Mouse (Mus musculus) erythroblast, adult 5-6 weeks (primary cell): ENCODE measurements around the gene Dcps. TPM values are rescaled to one million over a fixed set of nuclear protein-coding genes. Genes with fewer than 3 reads are reported as not detected.

Experiments used
- total RNA-seq, 2 experiments: library from RNA; stranded (forward) in 1 of 2; stranded (reverse) in 1 of 2; fragments of 150-400 nt in 1 of 2; fragments of 200-764, 138-1000 nt in 1 of 2; gene quantifications; 2 replicates each; pipeline versions ENCODE4 v1.2.3 to v1.2.4; 2015 to 2017; ENCODE audit warnings: low replicate concordance in 2 of 2

The Dcps gene
- total RNA-seq, 2 experiments from 2014 or later, result 7.5 to 8.3 TPM

Other genes with a start within 250 kb of the Dcps start
- gene St3gal4, start 56.8 kb downstream of the Dcps start, total RNA-seq (2015; ENCODE audit: low replicate concordance), result 8.6 and 18.6 TPM in 2 replicates
- 10.1 and 33.9 TPM in 2 replicates for gene St3gal4, start 56.8 kb downstream of the Dcps start, total RNA-seq (2017; ENCODE audit: low replicate concordance)
- 20.3 and 26.1 TPM in 2 replicates for gene Srpr, start 24.1 kb upstream of the Dcps start, total RNA-seq (2015; ENCODE audit: low replicate concordance)
- gene Srpr, start 24.1 kb upstream of the Dcps start, total RNA-seq (2017; ENCODE audit: low replicate concordance), result 14.6 and 25.5 TPM in 2 replicates
- 2.1 and 4.4 TPM in 2 replicates for gene Tirap, start 24.2 kb upstream of the Dcps start, total RNA-seq (2015; ENCODE audit: low replicate concordance)
- gene Tirap, start 24.2 kb upstream of the Dcps start, total RNA-seq (2017; ENCODE audit: low replicate concordance), result 2.2 and 4.5 TPM in 2 replicates
- gene Foxred1, start 35.0 kb upstream of the Dcps start, total RNA-seq (2015; ENCODE audit: low replicate concordance), result 4.8 and 9.0 TPM in 2 replicates
- 7.3 and 10.7 TPM in 2 replicates for gene Foxred1, start 35.0 kb upstream of the Dcps start, total RNA-seq (2017; ENCODE audit: low replicate concordance)
- gene Fam118b, start 91.7 kb upstream of the Dcps start, total RNA-seq (2015; ENCODE audit: low replicate concordance), result 3.3 and 10.7 TPM in 2 replicates
- 2.8 and 4.2 TPM in 2 replicates for gene Fam118b, start 91.7 kb upstream of the Dcps start, total RNA-seq (2017; ENCODE audit: low replicate concordance)
- gene Rpusd4, start 91.8 kb upstream of the Dcps start, total RNA-seq (2015; ENCODE audit: low replicate concordance), result 3.3 and 9.4 TPM in 2 replicates
- 0.77 and 2.0 TPM in 2 replicates for gene Rpusd4, start 91.8 kb upstream of the Dcps start, total RNA-seq (2017; ENCODE audit: low replicate concordance)
- 0.58 TPM in 1 of 2 replicates, not detected in the other for gene Cdon, start 245.1 kb upstream of the Dcps start, total RNA-seq (2015; ENCODE audit: low replicate concordance)
- 0.09 TPM in 1 of 2 replicates, not detected in the other for gene Cdon, start 245.1 kb upstream of the Dcps start, total RNA-seq (2017; ENCODE audit: low replicate concordance)